Mouse (Mus musculus): ENCODE measurements around the gene Gfpt1.

GRCm38 (mm10) chr6:87026980-87027379 is 15.7 kb upstream of the Gfpt1 start:
- TF ChIP-seq CTCF (IDR thresholded peaks at IDR 0.05; ENCODE audit: low read depth) (no peak), EP300 (IDR thresholded peaks at IDR 0.05; ENCODE audit: low read depth) (no peak)

Data from heart, postnatal 0 days (tissue).